In genomic region chrX:97377065-97377421, GRCm38 (mm10) we compare ENCODE assay signal across 8 mouse cellular contexts. TPM values are rescaled to one million over a fixed set of nuclear protein-coding genes. Genes with fewer than 3 reads are reported as not detected.
A peak's percentile ranks its signal among the peaks of the same experiment; 100 is the strongest.
DNase-seq lines count a peak whose midpoint lies in the region; ATAC-seq and TF ChIP-seq lines count a peak whose summit lies in the region.

Gene Eda2r (minus strand): TSS chrX:97377216.

- ATAC-seq in granulocyte monocyte progenitor cell, adult 5-6 weeks (replicated peaks; ENCODE audit: poor library complexity, severe bottlenecking): peak; percentile 100
- peak; percentile 100 for ATAC-seq in intestine, embryonic 16.5 days
- ATAC-seq in liver, postnatal 0 days: peak; percentile 87
- peak; percentile 95 for ATAC-seq in neural tube, embryonic 14.5 days (ENCODE audit: low read depth)

- no peak within 1 kb of the TSS for H3K27ac ChIP-seq in intestine, embryonic 16.5 days (ENCODE audit: low read length)
- H3K27ac ChIP-seq in liver, postnatal 0 days (ENCODE audit: low read depth): no peak within 1 kb of the TSS
- no peak within 1 kb of the TSS for H3K27ac ChIP-seq in neural tube, embryonic 14.5 days (ENCODE audit: low read depth, low read length)

- no peak for TF ChIP-seq EP300 in liver, postnatal 0 days (IDR thresholded peaks at IDR 0.05; ENCODE audit: low read depth)

- WGBS in intestine, embryonic 16.5 days: 19% methylated on average over 8 of the region's 8 CpGs
- 21% methylated on average over 8 of the region's 8 CpGs for WGBS in liver, postnatal 0 days (ENCODE audit: insufficient replicate concordance)
- WGBS in neural tube, embryonic 14.5 days: 8% methylated on average over 8 of the region's 8 CpGs

- no peaks in the 10 kb centered on the region for H3K27me3 ChIP-seq in intestine, embryonic 16.5 days (replicated peaks; ENCODE audit: control insufficient read depth, insufficient read depth, low read length)
- H3K27me3 ChIP-seq in liver, postnatal 0 days (ENCODE audit: insufficient read depth, low read length): no peaks in the 10 kb centered on the region
- no peaks in the 10 kb centered on the region for H3K27me3 ChIP-seq in neural tube, embryonic 14.5 days (ENCODE audit: control insufficient read depth, insufficient read depth, low read length)

- H3K4me1 ChIP-seq in intestine, embryonic 16.5 days (ENCODE audit: control insufficient read depth, insufficient read depth, low read length): no peaks in the 10 kb centered on the region
- H3K4me1 ChIP-seq in liver, postnatal 0 days (ENCODE audit: insufficient read depth): no peaks in the 10 kb centered on the region
- no peaks in the 10 kb centered on the region for H3K4me1 ChIP-seq in neural tube, embryonic 14.5 days (ENCODE audit: control insufficient read depth, insufficient read depth, low read length)

- TF ChIP-seq CTCF in liver, postnatal 0 days (IDR thresholded peaks at IDR 0.05; ENCODE audit: low read depth): no peak

- no peaks in the 10 kb centered on the region for H3K36me3 ChIP-seq in intestine, embryonic 16.5 days (ENCODE audit: control insufficient read depth, insufficient read depth, low read length)
- no peaks in the 10 kb centered on the region for H3K36me3 ChIP-seq in liver, postnatal 0 days (replicated peaks; ENCODE audit: insufficient read depth, low read length)
- no peaks in the 10 kb centered on the region for H3K36me3 ChIP-seq in neural tube, embryonic 14.5 days (ENCODE audit: control insufficient read depth, insufficient read depth, low read length)

- peak; percentile 6 for DNase-seq in layer of hippocampus, adult 9-11 months
- DNase-seq in layer of hippocampus, postnatal 25 days (ENCODE audit: extremely low spot score in 1 of 2, low spot score in 1 of 2): no peak
- DNase-seq in embryo, embryonic 11.5 days (ENCODE audit: low read depth, low spot score): peak; percentile 46
- peak; percentile 16 for DNase-seq in liver, postnatal 0 days
- no peak for DNase-seq in thymus, adult 18-20 months

- peak within 1 kb of the TSS; percentile 44; the same call in 1 of the 2 replicates for H3K4me2 ChIP-seq in intestine, embryonic 16.5 days (ENCODE audit: low read depth, low read length)
- H3K4me2 ChIP-seq in liver, postnatal 0 days (ENCODE audit: low read depth, low read length): 0 out of 2 replicates have a peak within 1 kb of the TSS, but pooled peaks have one; percentile 35
- H3K4me2 ChIP-seq in neural tube, embryonic 14.5 days (ENCODE audit: low read depth, low read length): peak within 1 kb of the TSS; percentile 30

- peak within 1 kb of the TSS; percentile 15 for H3K4me3 ChIP-seq in intestine, embryonic 16.5 days (ENCODE audit: low read length)
- no peak within 1 kb of the TSS for H3K4me3 ChIP-seq in liver, postnatal 0 days (ENCODE audit: low read depth, low read length)
- peak within 1 kb of the TSS; percentile 16; the same call in 1 of the 2 replicates for H3K4me3 ChIP-seq in neural tube, embryonic 14.5 days (ENCODE audit: low read depth, low read length)

- no peak within 1 kb of the TSS for H3K9ac ChIP-seq in intestine, embryonic 16.5 days (ENCODE audit: low read depth, low read length)
- H3K9ac ChIP-seq in liver, postnatal 0 days (replicated peaks): no peak within 1 kb of the TSS
- H3K9ac ChIP-seq in neural tube, embryonic 14.5 days (replicated peaks; ENCODE audit: low read depth, low read length): no peak within 1 kb of the TSS

- H3K9me3 ChIP-seq in intestine, embryonic 16.5 days (ENCODE audit: control insufficient read depth, low read length): no peaks in the 10 kb centered on the region
- no peaks in the 10 kb centered on the region for H3K9me3 ChIP-seq in liver, postnatal 0 days (ENCODE audit: low read length)
- no peaks in the 10 kb centered on the region for H3K9me3 ChIP-seq in neural tube, embryonic 14.5 days (ENCODE audit: control insufficient read depth, low read length)

RNA-seq across cellular contexts. Expression of gene Eda2r, which starts in this region (rescaled TPM):
- total RNA-seq in layer of hippocampus, postnatal 25 days (2021): under 1 TPM; 0.45 to 0.52 TPM
- total RNA-seq in granulocyte monocyte progenitor cell, adult 5-6 weeks (2014; fragmentation: Nextera tagmentation): 0.30 TPM in 1 of 2 replicates, not detected in the other
- not detected in 2 replicates for total RNA-seq in granulocyte monocyte progenitor cell, adult 5-6 weeks (2017)
- polyA plus RNA-seq in intestine, embryonic 16.5 days (2015; fragmentation: Nextera tagmentation; extraction: Ambion mirVana): 0.53 and 0.70 TPM in 2 replicates
- 0.13 and 0.19 TPM in 2 replicates for polyA plus RNA-seq in liver, postnatal 0 days (2015; fragmentation: Nextera tagmentation; extraction: Ambion mirVana)
- polyA plus RNA-seq in neural tube, embryonic 14.5 days (2014; fragmentation: Nextera tagmentation; extraction: Ambion mirVana): 1.4 and 2.2 TPM in 2 replicates

Comparison
In these comparisons a context has a peak if more than half of its experiments do, and no peak if none do; other contexts are left out.
1. DNase-seq: peak in layer of hippocampus, adult 9-11 months (single experiment) and embryo, embryonic 11.5 days (single experiment); none in layer of hippocampus, postnatal 25 days (0 of 2) and thymus, adult 18-20 months (0 of 2).
2. Peak in ATAC-seq in granulocyte monocyte progenitor cell, adult 5-6 weeks; RNA of the gene not detected or under 1 TPM.
3. Peak in ATAC-seq, H3K4me3 ChIP-seq and H3K4me2 ChIP-seq in intestine, embryonic 16.5 days; RNA of the gene not detected or under 1 TPM.
4. Peak in DNase-seq, ATAC-seq and H3K4me2 ChIP-seq in liver, postnatal 0 days; RNA of the gene not detected or under 1 TPM.
5. Peak in every context shown above with its lines, with median percentiles within 50 percentile points of each other: ATAC-seq and H3K4me2 ChIP-seq.